Mouse (Mus musculus): ENCODE results near the gene Myo5c. TPM values are rescaled to one million over a fixed set of nuclear protein-coding genes. Genes with fewer than 3 reads are reported as not detected.
A peak's percentile ranks its signal among the peaks of the same experiment; 100 is the strongest.

The Myo5c gene
- polyA plus RNA-seq, 1 experiment from 2014 or later = 0.95 TPM

DNA sequence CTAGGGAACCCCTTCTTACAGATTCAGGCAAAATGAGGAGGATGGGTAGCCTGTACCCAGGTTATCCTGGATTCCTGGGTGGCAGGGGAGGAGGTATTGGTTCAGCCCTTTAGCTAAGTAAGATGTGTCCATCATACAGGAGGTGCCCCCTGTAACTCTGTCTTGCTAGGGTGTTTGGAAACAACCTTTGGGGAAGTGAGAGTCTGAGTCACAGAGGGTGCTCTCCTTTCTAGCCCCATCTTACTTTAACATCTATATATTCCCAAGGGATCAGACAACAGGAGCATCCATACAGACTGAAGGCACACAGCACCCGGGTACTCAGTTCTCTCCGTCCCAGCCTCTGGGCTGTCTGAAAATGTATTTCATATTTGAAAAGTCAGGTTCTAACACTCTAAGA lies 50.4 kb downstream of the Myo5c start:
- no peak for DNase-seq (ENCODE audit: low spot score)
- Histone ChIP-seq H3K27ac (replicated peaks; ENCODE audit: low read depth, low read length) (no peak overlapping the region), H3K4me2 (ENCODE audit: low read depth, severe bottlenecking) (no peak overlapping the region), H3K4me3 (ENCODE audit: low read depth, low read length) (no peak overlapping the region), H3K9me3 (ENCODE audit: control insufficient read depth, low read length) (no peaks in the 10 kb centered on the region), H3K27me3 (ENCODE audit: control insufficient read depth, insufficient read depth, low read length) (no peaks in the 10 kb centered on the region), H3K4me1 (ENCODE audit: control insufficient read depth, insufficient read depth, low read length) (no peaks in the 10 kb centered on the region), H3K9ac (ENCODE audit: low read length) (no peak overlapping the region), H3K36me3 (ENCODE audit: control insufficient read depth, insufficient read depth, low read length) (no peaks in the 10 kb centered on the region)
- 90% methylated on average over 2 of the region's 2 CpGs for WGBS
- no peak for ATAC-seq (ENCODE audit: insufficient number of reproducible peaks, low FRiP score, low TSS enrichment, low read depth)

DNA sequence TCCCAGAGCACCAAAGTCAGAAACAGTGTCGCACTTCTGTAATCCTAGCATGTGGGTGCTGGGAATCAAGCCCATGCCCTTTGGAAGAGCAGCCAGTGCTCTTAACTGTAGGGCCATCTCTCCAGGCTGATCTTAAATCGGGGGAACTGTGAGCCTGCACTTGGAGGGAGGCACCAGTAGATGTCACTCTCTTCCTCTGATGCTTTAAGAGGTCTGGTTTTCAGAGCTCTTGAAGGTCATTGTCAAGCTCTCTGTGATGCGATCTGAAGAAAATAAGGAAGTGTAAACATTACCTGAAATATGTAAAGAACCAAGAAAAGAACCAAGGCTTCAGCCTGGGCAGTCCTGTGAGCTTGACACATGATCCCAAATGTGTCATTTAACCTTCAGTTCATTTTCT lies 51.0 kb downstream of the Myo5c start:
- DNase-seq (ENCODE audit: low spot score) (peak; percentile 57), ATAC-seq (ENCODE audit: insufficient number of reproducible peaks, low FRiP score, low TSS enrichment, low read depth) (no peak)
- H3K36me3 ChIP-seq (ENCODE audit: control insufficient read depth, insufficient read depth, low read length) = no peaks in the 10 kb centered on the region
- H3K4me2 ChIP-seq (ENCODE audit: low read depth, severe bottlenecking) = no peak overlapping the region
- H3K4me3 ChIP-seq (ENCODE audit: low read depth, low read length) = no peak overlapping the region
- no peaks in the 10 kb centered on the region for H3K27me3 ChIP-seq (ENCODE audit: control insufficient read depth, insufficient read depth, low read length)
- no peaks in the 10 kb centered on the region for H3K9me3 ChIP-seq (ENCODE audit: control insufficient read depth, low read length)
- H3K9ac ChIP-seq (ENCODE audit: low read length) = no peak overlapping the region
- H3K27ac ChIP-seq (replicated peaks; ENCODE audit: low read depth, low read length) = no peak overlapping the region
- 11% methylated on average over 3 of the region's 3 CpGs for WGBS
- no peaks in the 10 kb centered on the region for H3K4me1 ChIP-seq (ENCODE audit: control insufficient read depth, insufficient read depth, low read length)

DNA sequence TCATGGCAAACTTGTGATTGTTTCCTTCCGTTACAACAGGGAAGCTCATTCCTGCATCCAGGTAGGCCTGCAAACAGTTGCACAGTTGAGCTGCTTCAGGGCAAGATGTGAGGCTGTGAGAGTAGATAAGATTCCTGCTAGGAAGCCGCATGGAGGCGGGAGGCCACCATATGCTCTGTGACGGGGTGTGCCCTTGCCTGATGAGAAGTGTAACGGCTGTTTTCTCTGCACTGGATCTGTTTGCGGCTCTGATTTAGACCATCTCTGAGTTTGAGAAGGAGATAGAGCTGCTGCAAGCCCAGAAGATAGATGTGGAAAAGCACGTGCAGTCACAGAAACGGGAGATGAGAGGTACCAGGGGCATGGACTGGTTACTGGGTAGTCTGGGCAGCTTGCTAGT lies 51.8 kb downstream of the Myo5c start:
- 0 out of 2 replicates have a peak overlapping the region, but pooled peaks have one; percentile 9 for H3K9ac ChIP-seq (ENCODE audit: low read length)
- H3K36me3 ChIP-seq (ENCODE audit: control insufficient read depth, insufficient read depth, low read length) = no peaks in the 10 kb centered on the region
- no peaks in the 10 kb centered on the region for H3K27me3 ChIP-seq (ENCODE audit: control insufficient read depth, insufficient read depth, low read length)
- 83% methylated on average over 8 of the region's 8 CpGs for WGBS
- no peaks in the 10 kb centered on the region for H3K9me3 ChIP-seq (ENCODE audit: control insufficient read depth, low read length)
- no peaks in the 10 kb centered on the region for H3K4me1 ChIP-seq (ENCODE audit: control insufficient read depth, insufficient read depth, low read length)
- DNase-seq (ENCODE audit: low spot score) (no peak), ATAC-seq (ENCODE audit: insufficient number of reproducible peaks, low FRiP score, low TSS enrichment, low read depth) (no peak)
- H3K4me3 ChIP-seq (ENCODE audit: low read depth, low read length) = no peak overlapping the region
- no peak overlapping the region for H3K4me2 ChIP-seq (ENCODE audit: low read depth, severe bottlenecking)
- H3K27ac ChIP-seq (replicated peaks; ENCODE audit: low read depth, low read length) = no peak overlapping the region

DNA sequence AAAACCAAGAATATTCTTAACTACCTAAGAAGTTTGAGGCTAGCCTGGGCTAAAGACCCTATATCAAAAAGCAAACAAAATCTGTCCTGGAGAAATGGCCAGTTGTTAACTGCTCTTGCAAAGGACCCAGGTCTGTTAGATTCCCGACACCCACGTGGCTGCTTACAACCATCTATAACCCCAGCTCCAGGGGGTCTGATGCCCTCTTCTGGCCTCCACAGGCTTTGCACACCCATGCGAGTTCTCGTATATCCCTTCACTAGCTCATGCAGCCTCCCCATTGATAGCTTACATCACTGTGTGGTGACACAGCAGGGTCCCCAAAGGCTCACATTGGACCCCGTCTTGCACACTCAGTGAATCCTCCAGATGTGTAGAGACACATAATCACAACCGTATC lies 53.5 kb downstream of the Myo5c start:
- H3K9ac ChIP-seq (ENCODE audit: low read length) = no peak overlapping the region
- H3K9me3 ChIP-seq (ENCODE audit: control insufficient read depth, low read length) = no peaks in the 10 kb centered on the region
- no peaks in the 10 kb centered on the region for H3K27me3 ChIP-seq (ENCODE audit: control insufficient read depth, insufficient read depth, low read length)
- no peaks in the 10 kb centered on the region for H3K36me3 ChIP-seq (ENCODE audit: control insufficient read depth, insufficient read depth, low read length)
- no peaks in the 10 kb centered on the region for H3K4me1 ChIP-seq (ENCODE audit: control insufficient read depth, insufficient read depth, low read length)
- no peak overlapping the region for H3K4me2 ChIP-seq (ENCODE audit: low read depth, severe bottlenecking)
- no peak for ATAC-seq (ENCODE audit: insufficient number of reproducible peaks, low FRiP score, low TSS enrichment, low read depth)
- WGBS = 86% methylated on average over 6 of the region's 6 CpGs
- no peak for DNase-seq (ENCODE audit: low spot score)
- H3K4me3 ChIP-seq (ENCODE audit: low read depth, low read length) = no peak overlapping the region
- H3K27ac ChIP-seq (replicated peaks; ENCODE audit: low read depth, low read length) = no peak overlapping the region

DNA sequence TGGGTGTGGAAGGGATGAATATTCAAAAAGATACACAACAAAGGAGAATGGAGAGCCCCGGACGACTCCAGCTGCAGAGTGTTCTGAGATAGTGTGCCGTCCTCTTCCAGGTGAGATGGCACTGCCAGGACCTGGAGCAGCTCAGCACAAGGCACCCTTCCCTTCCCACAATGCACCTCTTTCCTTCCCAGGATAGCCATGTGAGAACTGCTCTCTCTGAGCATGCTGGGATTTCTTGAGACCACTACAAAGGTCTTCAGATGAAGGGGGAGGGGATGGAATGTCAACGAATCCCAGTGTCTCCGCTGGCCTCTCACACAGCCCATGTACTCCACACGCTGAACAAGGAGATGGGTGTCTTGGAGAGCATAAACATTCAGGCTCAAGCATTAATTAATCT lies 55.8 kb downstream of the Myo5c start:
- no peaks in the 10 kb centered on the region for H3K9me3 ChIP-seq (ENCODE audit: control insufficient read depth, low read length)
- 77% methylated on average over 6 of the region's 6 CpGs for WGBS
- ATAC-seq (ENCODE audit: insufficient number of reproducible peaks, low FRiP score, low TSS enrichment, low read depth) (no peak), DNase-seq (ENCODE audit: low spot score) (no peak)
- no peak overlapping the region for H3K27ac ChIP-seq (replicated peaks; ENCODE audit: low read depth, low read length)
- H3K36me3 ChIP-seq (ENCODE audit: control insufficient read depth, insufficient read depth, low read length) = no peaks in the 10 kb centered on the region
- no peak overlapping the region for H3K9ac ChIP-seq (ENCODE audit: low read length)
- no peaks in the 10 kb centered on the region for H3K27me3 ChIP-seq (ENCODE audit: control insufficient read depth, insufficient read depth, low read length)
- H3K4me2 ChIP-seq (ENCODE audit: low read depth, severe bottlenecking) = no peak overlapping the region
- no peak overlapping the region for H3K4me3 ChIP-seq (ENCODE audit: low read depth, low read length)
- H3K4me1 ChIP-seq (ENCODE audit: control insufficient read depth, insufficient read depth, low read length) = no peaks in the 10 kb centered on the region

DNA sequence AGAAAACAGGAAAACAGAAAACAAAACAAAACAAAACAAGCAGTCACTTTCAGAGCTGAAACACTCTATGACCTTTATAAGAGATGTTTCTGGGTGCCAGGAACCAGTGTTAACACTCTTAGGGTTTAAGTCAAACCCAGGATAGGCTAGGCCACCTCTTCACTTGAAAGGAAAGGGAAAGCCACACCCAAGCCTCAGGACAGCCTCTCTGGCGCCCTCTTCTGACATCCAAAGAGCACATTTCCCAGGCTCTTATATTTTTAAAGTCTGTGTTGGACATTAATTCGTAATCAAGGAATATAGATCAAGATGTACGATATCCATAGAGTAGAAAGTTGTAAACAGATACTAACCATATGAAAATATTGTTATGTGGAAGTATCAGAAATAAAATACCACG lies 57.7 kb downstream of the Myo5c start:
- no peak overlapping the region for H3K4me2 ChIP-seq (ENCODE audit: low read depth, severe bottlenecking)
- no peak for DNase-seq (ENCODE audit: low spot score)
- H3K36me3 ChIP-seq (ENCODE audit: control insufficient read depth, insufficient read depth, low read length) = no peaks in the 10 kb centered on the region
- no peaks in the 10 kb centered on the region for H3K9me3 ChIP-seq (ENCODE audit: control insufficient read depth, low read length)
- 49% methylated on average over 4 of the region's 4 CpGs for WGBS
- H3K27me3 ChIP-seq (ENCODE audit: control insufficient read depth, insufficient read depth, low read length) = no peaks in the 10 kb centered on the region
- no peaks in the 10 kb centered on the region for H3K4me1 ChIP-seq (ENCODE audit: control insufficient read depth, insufficient read depth, low read length)
- no peak overlapping the region for H3K4me3 ChIP-seq (ENCODE audit: low read depth, low read length)
- ATAC-seq (ENCODE audit: insufficient number of reproducible peaks, low FRiP score, low TSS enrichment, low read depth) = no peak
- H3K27ac ChIP-seq (replicated peaks; ENCODE audit: low read depth, low read length) = no peak overlapping the region
- H3K9ac ChIP-seq (ENCODE audit: low read length) = no peak overlapping the region

DNA sequence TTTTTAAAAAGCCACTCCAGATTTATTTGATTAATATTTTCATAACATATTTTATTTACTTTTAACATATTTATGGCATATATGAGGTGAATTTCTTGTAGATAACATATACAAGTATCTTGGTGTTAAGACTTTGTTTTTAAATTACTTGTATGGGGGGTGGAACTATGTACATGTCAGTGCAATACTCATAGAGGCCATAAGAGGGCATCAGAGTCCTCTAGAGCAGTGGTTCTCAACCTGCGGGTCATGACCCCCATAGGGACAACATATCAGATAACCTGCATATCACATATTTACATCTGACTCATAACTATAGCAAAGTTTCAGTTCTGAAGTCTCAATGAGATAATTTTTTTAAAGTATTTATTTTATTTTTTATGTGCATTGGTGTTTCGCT lies 67.5 kb downstream of the Myo5c start:
- no peak for ATAC-seq (ENCODE audit: insufficient number of reproducible peaks, low FRiP score, low TSS enrichment, low read depth)
- no peaks in the 10 kb centered on the region for H3K36me3 ChIP-seq (ENCODE audit: control insufficient read depth, insufficient read depth, low read length)
- no peaks in the 10 kb centered on the region for H3K27me3 ChIP-seq (ENCODE audit: control insufficient read depth, insufficient read depth, low read length)
- H3K9me3 ChIP-seq (ENCODE audit: control insufficient read depth, low read length) = no peaks in the 10 kb centered on the region
- H3K27ac ChIP-seq (replicated peaks; ENCODE audit: low read depth, low read length) = no peak overlapping the region
- H3K4me1 ChIP-seq (ENCODE audit: control insufficient read depth, insufficient read depth, low read length) = no peaks in the 10 kb centered on the region
- no peak overlapping the region for H3K4me3 ChIP-seq (ENCODE audit: low read depth, low read length)
- no peak overlapping the region for H3K9ac ChIP-seq (ENCODE audit: low read length)
- WGBS = 74% methylated on average over 2 of the region's 2 CpGs
- DNase-seq (ENCODE audit: low spot score) = no peak
- H3K4me2 ChIP-seq (ENCODE audit: low read depth, severe bottlenecking) = no peak overlapping the region

DNA sequence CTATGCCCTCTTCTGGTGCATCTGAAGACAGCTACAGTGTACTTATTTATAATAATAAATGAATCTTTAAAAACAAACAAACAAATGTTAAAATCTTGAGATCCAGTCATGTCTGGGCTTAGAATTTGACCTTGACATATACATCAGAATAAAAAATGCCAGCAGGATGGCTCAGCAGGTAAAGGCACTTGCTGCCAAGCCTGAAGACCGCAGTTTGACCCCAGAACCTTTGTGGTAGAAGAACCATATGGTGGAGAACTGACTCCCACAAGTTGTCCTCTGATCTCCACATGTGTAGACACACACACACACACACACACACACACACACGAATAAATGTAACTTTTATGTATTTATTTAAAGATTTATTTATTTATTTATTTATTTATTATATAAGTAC lies 71.2 kb downstream of the Myo5c start:
- DNase-seq (ENCODE audit: low spot score) (no peak), ATAC-seq (ENCODE audit: insufficient number of reproducible peaks, low FRiP score, low TSS enrichment, low read depth) (no peak)
- H3K4me3 ChIP-seq (ENCODE audit: low read depth, low read length) = no peak overlapping the region
- no peaks in the 10 kb centered on the region for H3K9me3 ChIP-seq (ENCODE audit: control insufficient read depth, low read length)
- H3K27me3 ChIP-seq (ENCODE audit: control insufficient read depth, insufficient read depth, low read length) = no peaks in the 10 kb centered on the region
- H3K27ac ChIP-seq (replicated peaks; ENCODE audit: low read depth, low read length) = no peak overlapping the region
- no peaks in the 10 kb centered on the region for H3K4me1 ChIP-seq (ENCODE audit: control insufficient read depth, insufficient read depth, low read length)
- WGBS = 85% methylated on average over 2 of the region's 2 CpGs
- no peak overlapping the region for H3K9ac ChIP-seq (ENCODE audit: low read length)
- no peak overlapping the region for H3K4me2 ChIP-seq (ENCODE audit: low read depth, severe bottlenecking)
- H3K36me3 ChIP-seq (ENCODE audit: control insufficient read depth, insufficient read depth, low read length) = no peaks in the 10 kb centered on the region

DNA sequence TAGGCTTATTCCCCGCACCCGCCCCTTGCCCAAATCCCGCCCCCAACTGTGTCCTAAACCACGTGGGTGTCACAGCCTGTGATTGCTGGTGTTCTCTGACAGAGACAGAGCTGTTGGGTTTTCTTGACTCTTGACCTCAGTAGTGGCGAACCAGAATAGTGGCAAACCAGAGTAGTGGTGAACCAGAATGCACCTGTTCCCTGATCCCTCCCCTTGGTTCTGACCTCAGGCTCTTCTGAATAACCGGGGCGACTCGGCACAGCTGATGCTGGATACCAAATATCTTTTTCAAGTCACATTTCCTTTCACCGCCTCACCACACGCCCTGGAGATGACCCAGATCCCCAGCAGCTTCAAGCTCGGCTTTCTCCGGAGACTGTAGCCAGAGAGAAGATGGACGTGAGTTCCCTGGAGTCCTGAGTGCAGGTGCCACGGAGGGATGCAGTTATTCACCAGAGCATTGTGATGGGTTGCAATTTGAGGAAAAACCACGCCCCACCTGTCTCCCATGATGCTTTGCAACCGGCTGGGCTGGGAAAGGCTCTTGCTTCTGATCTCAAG lies 72.0 kb downstream of the Myo5c start:
- Histone ChIP-seq H3K27me3 (ENCODE audit: control insufficient read depth, insufficient read depth, low read length) (no peaks in the 10 kb centered on the region), H3K36me3 (ENCODE audit: control insufficient read depth, insufficient read depth, low read length) (no peaks in the 10 kb centered on the region), H3K9ac (ENCODE audit: low read length) (no peak overlapping the region), H3K4me1 (ENCODE audit: control insufficient read depth, insufficient read depth, low read length) (no peaks in the 10 kb centered on the region), H3K4me2 (ENCODE audit: low read depth, severe bottlenecking) (no peak overlapping the region), H3K27ac (replicated peaks; ENCODE audit: low read depth, low read length) (no peak overlapping the region), H3K4me3 (ENCODE audit: low read depth, low read length) (no peak overlapping the region), H3K9me3 (ENCODE audit: control insufficient read depth, low read length) (no peaks in the 10 kb centered on the region)
- no peak for ATAC-seq (ENCODE audit: insufficient number of reproducible peaks, low FRiP score, low TSS enrichment, low read depth)
- 29% methylated on average over 16 of the region's 16 CpGs for WGBS
- no peak for DNase-seq (ENCODE audit: low spot score)
